Mouse (Mus musculus) lung, postnatal 14 days (tissue): Measurements from ENCODE around the gene Scrt2.
A peak's percentile ranks its signal among the peaks of the same experiment; 100 is the strongest.
"Not testable (repeated sequence)": the region's sequence is repeated elsewhere in the genome, so short reads cannot be mapped to it uniquely, and the experiment has no call there.

ENCODE experiments used
- DNase-seq: peaks from one replicate; pipeline ENCODE4 v3.0.0; 2021

Gene Scrt2

GRCm38 (mm10) chr2:152080685-152081541 is at the start of gene Scrt2:
TSS of gene Scrt2 (plus strand) at chr2:152081529.
- DNase-seq = no peak

GRCm38 (mm10) chr2:152040101-152040500 is 41.2 kb upstream of the Scrt2 start:
- DNase-seq = no peak

GRCm38 (mm10) chr2:152047116-152048002 is 34.0 kb upstream of the Scrt2 start:
- no peak for DNase-seq

GRCm38 (mm10) chr2:152048003-152048980 is 33.0 kb upstream of the Scrt2 start:
- no peak for DNase-seq

GRCm38 (mm10) chr2:152048981-152049441 is 32.3 kb upstream of the Scrt2 start:
- no peak for DNase-seq

- DNase-seq = no peak
Observed at GRCm38 (mm10) chr2:152049611-152050270, 31.6 kb upstream of the Scrt2 start.

DNA sequence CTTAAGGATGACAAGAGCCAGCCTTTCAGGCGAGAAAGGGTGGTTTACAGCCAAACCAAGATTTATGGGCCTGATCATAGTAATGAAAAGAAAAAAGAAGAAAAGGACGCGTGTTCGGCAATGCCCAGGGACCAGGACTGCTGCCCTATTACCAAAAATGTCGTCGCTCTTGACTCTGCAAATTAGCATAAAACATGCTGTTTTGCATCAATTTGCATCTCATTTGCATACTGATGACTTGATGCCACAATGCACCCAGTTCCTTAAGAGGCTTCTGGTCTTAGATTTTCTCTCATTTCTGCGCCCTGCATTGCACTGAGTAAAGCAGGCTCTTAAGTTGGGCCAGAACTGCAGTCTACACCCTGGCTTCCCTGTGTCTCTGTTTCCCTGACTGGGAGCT is 31.0 kb upstream of the Scrt2 start:
- no peak for DNase-seq

GRCm38 (mm10) chr2:152051985-152052384 is 29.3 kb upstream of the Scrt2 start:
- no peak for DNase-seq

- no peak for DNase-seq
Observed at GRCm38 (mm10) chr2:152055406-152055805, 25.9 kb upstream of the Scrt2 start.

DNA sequence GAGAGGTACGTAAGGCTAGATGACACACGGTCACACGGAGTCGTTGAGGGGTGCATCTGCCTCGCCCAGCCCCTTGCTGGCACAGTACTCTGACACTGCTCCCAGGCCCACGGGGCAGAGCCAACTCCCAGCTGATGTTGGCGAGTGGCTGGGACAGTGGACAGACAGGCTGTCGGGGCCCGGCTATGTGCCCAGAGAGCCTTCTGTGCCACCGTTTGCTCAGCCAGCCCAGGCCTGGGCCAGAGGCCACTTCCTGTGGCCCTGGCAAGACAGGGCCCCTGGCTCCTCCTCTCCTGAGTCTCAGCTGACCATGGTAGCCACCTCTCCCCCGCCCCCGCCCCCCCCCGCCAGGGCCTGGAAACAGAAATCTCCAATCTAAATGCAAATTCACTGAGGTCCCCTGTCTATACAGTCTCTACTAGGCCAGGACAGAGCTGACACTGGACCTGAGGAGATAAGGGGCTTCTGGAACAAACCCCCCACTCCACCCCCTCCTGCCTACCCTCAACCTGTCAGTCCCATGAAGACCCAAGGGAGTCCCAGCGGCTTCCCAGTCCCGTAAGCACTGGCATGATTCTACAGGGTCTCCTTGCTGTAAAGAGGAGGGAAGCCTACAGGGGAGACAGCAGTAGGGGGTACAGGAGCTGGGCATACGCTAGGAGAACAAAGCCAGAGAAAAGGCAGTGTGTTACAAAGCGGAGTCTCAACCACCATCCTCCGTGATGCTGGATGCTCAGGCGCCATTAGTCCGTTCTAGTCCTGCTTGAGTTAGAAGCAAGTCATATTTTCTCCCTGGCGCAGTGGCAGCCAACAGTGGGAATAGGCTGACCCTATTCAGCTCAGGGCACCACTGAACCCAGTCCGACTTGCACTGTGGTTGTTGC is 24.7 kb upstream of the Scrt2 start:
- DNase-seq = no peak

DNA sequence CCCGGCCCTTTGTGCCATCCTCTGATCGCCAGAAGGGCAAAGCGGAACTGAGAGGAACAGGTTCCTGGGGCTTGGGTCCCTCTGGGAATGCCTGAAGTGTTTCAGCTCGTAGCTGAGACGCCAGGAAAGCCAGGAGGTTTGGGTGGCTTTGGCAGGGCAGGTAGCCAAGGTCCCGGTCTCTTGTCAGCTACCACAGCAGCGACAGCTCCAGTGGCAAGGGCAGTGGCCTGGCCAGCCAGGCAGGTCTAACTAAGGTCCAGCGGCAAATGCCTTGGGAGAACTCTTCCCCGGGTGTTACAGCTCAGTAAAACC is 24.1 kb upstream of the Scrt2 start:
- no peak for DNase-seq

- DNase-seq = not testable (repeated sequence)
Observed at GRCm38 (mm10) chr2:152062817-152063216, 18.5 kb upstream of the Scrt2 start.

- DNase-seq = no peak
Observed at GRCm38 (mm10) chr2:152068660-152069433, 12.5 kb upstream of the Scrt2 start.

DNA sequence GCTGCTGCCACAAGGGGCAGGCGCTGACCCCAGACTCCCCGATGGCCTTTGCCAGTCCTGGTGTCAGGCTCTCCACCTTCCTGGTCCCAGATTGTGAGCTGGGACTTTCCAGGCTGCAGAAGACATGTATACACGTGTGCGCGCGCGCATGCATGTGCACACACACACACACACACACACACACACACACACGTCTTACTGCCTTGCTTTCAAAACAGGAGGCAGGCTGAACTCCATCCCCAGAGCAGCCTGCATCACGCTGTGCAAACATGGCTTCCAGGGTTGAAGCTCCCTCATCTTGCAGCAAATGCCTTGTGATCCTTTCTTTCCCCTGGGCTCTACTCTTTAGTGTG is 11.9 kb upstream of the Scrt2 start:
- DNase-seq = no peak

- no peak for DNase-seq
Observed at GRCm38 (mm10) chr2:152069941-152070340, 11.4 kb upstream of the Scrt2 start.

DNA sequence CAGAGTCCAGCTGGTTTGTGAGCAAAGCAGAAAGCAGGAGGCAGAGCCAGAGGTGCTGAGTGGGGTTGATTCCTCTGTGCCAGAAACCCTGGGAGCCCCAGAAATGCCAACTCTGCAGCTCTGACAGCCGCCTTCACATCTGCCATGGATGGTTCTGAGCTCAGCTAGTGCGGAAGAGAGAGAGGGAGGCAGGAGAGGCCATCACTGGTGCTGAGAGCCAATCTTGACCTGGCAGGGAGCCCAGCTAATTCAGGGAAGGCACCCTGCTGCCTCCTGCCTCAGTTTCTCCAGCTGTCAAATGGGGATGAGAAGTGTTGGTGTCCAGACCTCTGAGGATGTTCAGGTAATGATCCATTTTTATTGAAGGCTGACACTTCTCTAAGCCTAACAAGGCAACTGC is 6.8 kb upstream of the Scrt2 start:
- DNase-seq = no peak

DNA sequence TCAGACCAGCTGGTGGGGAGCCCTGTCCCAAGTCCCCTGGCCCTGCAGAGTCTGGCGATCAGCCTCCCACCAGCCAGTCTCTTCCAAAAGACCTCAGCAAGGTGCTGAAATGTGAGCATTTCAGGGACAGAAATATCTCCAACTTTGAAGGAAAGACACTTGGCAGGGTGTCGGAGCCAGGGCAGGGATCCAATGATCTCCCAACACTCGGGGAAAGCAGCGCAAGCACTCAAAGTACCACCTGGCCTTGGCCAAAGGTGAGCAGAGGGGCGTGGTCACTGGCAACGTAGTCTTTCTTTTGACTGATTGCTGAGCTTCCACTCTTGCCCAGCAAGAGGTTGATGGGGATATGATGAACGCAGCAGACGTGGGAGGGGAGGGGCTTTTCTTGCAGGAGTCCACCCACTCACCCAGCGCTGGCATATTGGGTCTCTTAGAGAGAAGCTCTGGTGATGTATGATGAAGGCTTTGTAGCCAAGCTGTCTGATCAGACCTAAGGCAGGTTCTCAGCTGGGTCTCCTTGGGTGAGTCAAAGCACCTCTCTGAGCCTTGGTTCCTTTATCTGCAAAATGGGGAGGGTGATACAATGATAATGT is 5.9 kb upstream of the Scrt2 start:
- DNase-seq = no peak

GRCm38 (mm10) chr2:152077337-152077736 is 4.0 kb upstream of the Scrt2 start:
- DNase-seq = no peak

DNA sequence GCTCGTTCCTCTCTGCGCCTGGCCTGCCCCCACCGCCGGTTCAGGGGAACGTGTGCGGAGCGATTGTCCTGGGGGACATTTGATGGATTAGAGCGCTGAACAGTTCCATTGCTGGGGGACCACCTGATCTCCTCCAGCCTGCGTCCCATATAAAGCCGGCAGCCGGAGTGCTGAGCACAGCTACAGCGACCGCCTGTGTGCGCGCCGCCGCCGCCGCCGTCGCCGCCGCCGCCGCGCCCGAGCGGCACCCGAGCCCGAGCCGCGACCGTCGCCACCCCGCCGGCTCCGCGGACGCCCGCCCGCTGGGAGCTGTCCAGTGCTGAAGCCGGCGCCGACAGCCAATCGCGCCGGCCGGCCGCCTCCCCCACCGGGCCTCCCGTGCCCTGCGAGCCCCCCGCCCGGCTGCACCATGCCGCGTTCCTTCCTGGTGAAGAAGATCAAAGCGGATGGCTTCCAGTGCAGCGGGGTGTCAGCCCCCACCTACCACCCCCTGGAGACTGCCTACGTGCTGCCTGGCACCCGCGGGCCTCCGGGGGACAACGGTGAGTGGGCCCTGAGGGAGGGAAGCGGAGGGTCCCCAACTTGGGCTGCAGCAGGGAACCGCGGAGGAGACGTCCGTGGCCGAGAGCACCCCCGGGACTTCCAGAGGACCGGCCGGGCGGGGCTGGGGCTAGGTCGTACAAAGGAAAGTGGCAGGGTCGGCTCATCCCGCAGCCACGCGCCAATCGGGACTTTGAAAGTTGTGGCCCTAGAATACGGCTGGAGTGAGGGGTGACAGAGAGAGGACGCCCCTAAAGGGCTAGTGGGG is 516 bp downstream of the Scrt2 start:
- DNase-seq = peak; percentile 87
